Mouse (Mus musculus) lung, adult 2 months (tissue): ENCODE measurements around the gene Aoc3.

ENCODE experiments used
- CTCF ChIP-seq: fragments of 200-500 bp; IDR thresholded peaks from 2 replicates; pipeline ENCODE4 v1.5.1; 2011; ENCODE audit warnings: mild to moderate bottlenecking, low read length, control low read depth; ENCODE audit not compliant: insufficient read depth
- POLR2A ChIP-seq: fragments of 200-500 bp; IDR thresholded peaks from 2 replicates; pipeline ENCODE4 v1.6.1; 2011; ENCODE audit warnings: low read depth, mild to moderate bottlenecking, control low read depth, low read length, borderline replicate concordance; ENCODE audit errors: extremely low read depth

- TF ChIP-seq CTCF: no peak
- TF ChIP-seq POLR2A: no peak
Measured at GRCm38 (mm10) chr11:101353436-101353835, 23.0 kb downstream of the Aoc3 start.
